Mouse (Mus musculus) right cerebral cortex, postnatal 10 days (tissue): ENCODE measurements at regions not wholly inside any gene's neighbourhood (a gene's known extent, or its start where the extent isn't known, plus 50 kb on each side); places are given as distances from the start of the nearest gene placed in this dataset.

Source experiments
- DNase-seq, 2 experiments: peaks; one replicate each; pipeline ENCODE4 v3.0.0; 2021; ENCODE audit warnings: low spot score in 2 of 2

DNA sequence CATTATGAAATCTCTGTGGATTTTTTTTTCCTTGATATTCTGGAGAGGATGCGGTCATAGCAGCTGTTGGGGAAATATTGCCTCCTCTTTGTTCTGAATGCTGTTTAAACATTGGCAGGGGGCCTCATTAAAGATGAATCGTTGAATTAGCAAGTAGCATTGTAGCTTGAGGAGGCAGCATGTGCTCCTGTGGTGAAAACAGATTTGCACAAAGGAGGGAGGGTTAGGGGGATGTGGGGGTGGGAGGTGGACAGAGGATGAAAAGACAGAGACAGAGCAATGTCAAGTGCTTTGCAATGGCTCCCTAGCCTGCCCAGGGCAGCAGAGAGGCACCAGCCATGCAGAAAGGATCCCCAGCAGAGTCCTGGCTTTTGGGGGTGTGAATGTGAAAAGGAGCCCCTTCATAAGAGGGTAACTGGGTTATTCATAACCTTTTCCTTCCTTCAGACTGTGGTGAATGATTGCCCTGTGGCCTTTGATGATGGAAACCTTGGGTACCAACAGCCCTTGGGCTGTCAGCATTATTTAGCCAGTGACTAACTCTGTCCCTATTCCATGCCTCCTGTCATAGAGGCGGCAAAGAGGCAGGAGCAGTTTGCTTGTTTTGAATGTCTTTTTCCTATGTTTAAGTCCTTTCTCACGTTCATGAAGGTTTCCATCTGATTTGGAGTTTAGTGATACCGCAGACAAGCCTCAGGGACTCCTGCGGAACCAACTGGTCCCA, 1541.6 kb upstream of the Gulo start:
- no peak for DNase-seq

DNA sequence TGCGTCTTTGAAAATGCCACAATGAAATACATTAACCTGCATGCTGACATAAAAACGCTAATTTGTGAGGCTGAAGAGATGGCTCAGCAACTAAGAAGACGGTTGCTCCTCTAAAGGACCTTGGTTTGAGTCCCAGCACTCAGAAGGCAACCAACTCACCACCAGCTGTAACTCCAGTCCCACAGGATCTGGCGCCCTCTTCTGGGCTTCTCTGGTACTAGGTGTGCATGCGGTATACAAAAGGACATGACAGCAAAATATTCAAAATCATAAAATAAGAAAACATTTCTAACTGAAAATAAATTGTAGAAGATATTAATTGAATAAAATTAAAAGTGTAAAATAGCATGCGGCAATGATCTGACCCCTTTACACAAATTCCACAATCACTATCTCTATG, 1539.7 kb upstream of the Gulo start:
- no peak for DNase-seq

DNA sequence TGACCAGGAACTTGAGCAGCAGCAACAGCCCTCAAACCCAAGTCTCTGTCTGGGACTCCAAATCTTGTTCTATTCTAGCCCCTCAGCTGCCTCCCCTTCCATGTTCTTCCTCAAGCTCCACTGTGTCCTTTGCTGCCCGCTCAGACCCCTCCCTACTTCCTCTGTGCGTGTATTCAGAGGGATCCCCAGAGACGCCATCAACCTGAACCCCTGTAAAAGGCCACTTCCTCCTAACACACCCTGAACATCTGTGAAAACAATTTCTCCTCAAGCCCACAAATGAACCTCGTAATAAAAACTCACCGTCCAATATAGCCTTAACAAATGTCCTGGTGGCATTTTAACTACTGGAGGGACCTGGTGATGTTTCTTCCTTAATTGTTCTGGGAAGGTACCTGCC, 1536.0 kb upstream of the Gulo start:
- no peak for DNase-seq

DNA sequence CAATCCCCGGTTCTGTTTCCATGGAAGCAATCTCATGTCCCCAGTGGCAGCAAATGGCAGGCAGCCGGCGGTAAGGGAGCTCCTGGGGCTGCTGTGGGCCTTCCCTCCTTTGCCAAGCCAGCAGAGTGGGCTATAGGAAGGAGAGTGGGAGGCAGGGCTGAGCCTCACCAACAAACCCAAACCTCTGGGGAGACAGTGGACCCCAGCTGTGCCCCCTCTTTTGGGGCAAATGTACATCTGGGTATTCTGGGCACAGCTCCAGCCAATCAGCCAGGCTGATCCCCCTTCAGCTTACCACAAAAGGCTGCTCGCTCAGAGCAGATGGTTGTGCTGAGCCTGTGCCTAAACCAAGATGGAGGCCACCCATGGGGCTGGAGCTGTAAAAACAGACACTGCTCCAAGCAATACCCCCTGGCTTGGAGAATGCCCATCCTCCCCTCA, 1532.3 kb upstream of the Gulo start:
- DNase-seq = peak; percentile 48 to 64

DNA sequence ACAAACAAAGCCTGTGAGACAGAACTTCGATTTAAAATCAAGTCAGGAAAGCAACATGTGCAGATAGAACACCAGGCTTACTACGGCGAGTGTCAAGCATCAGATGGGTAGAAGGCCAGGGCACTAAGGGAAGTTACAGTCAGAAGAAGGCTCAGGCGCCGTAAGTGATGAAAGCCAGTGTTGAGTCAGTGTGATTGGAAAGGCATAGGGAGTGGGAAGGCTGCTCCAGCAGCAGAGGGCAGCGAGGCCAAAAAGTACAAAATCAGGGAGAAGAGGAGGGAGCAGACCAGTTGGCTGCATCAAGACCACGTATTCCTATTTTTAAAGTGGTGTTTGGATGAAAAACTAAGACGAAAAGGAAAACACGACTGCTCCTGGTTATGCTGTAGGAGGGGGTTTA, 1529.7 kb upstream of the Gulo start:
- DNase-seq = no peak

DNA sequence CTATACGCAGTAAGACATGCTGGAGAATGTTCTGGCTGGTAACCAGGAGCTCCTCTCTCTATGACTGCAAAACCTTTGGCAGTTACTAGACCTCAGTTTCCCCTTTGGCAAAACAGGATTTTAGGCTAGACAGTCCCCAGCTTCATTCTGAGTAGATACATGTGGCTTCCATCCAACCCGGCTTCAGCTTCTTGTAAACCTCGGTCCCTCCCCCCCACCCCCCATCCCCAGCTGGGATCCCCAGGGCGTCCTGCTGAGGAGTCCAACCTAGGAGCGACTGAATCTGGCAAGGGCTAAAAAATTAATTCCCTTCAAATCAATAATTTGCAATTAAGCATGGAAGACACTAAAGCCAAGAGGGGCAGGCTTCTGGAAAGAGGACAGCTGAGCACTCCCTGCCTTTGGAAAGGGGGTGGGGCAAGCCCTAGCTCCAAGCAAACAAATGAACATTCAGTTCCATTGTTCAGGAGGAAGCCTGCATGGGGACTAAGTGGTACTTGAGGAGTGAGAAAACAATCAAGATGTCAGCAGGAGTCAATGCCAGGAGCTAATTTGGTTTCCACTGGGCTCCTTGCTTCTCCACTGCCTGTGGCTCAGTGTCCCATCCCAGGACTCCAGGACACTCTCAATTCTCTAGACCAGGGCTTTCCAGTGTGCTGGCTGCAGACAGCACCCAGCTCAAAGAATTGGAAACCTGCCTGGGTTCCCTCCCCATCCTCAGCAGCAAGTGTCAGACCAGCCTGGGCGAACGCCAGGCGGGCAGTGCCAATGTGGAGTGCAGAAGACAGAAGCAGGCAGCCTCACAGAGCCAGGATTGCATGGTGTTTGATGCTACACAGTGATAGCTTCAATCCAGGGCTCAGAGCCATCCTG, 1528.0 kb upstream of the Gulo start:
- peak; percentile 83 to 86 for DNase-seq

DNA sequence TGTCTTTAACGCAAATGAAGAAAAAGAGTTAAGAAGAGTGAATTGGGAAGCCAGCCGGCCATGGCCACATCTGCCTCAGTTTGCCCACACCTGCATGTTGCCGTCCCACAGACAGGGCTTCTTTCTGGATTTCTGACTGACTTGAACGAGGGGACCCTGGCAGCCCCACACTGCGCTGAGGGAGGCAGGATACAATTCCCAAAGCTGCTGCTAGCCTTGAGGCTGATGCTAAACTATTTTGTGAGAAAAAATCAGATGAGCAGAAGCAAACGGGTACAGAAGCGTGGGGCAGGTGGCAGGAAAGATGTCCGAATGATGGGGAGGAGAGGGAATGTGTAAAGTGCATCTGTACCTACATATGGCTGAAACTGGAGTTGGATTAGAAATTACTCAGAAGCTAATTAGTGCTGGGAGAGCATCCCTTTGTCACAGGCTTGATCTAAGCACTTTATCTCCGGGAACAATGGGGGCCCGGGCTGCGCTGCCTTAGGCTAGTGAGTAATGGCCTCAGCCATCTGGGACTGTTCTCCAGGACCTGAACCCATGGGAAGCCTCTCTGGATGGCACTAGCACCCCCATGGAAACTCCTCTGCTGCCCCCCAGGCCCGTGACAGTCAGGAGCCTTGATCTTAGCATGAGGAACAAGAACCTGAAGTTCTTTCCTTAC, 1497.9 kb upstream of the Gulo start:
- DNase-seq = no peak

DNA sequence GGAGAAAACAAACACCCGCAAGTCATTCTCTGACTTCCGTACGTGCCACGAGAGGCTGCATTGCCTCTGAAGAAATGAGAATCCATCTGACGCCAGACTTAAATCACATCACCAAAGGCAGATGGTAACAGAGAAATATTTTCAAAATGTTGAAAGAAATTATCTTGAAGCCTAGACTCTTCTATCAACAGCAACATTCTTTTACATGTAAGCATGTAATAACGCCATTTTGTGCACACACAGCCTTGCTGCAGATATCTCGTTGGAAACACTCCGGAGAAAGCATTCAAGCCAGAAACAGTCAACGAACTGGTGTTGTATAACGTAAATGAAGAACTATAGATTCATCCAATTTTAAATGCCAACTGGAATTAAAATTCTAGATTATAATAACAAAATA, 1483.1 kb upstream of the Gulo start:
- no peak for DNase-seq

DNA sequence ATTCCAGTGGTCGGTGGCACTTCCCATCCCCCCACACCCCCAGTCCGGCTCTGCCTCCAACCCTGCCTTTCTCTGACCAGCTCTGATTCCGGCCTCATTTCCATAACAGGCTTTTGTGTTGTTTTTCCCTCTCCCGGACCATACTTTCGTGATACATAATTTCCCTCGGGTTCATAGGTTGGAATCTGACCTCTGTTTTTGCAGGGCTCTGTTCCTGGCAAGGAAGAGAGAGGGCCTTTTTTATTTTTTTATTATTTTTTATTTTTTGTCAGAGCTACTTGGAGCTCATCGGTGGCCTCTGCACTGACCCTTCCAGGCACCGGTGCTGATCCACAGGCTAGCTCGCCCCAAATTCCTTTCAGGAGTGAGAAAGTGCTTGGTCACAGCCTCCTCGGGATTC, 1477.7 kb upstream of the Gulo start:
- no peak for DNase-seq

DNA sequence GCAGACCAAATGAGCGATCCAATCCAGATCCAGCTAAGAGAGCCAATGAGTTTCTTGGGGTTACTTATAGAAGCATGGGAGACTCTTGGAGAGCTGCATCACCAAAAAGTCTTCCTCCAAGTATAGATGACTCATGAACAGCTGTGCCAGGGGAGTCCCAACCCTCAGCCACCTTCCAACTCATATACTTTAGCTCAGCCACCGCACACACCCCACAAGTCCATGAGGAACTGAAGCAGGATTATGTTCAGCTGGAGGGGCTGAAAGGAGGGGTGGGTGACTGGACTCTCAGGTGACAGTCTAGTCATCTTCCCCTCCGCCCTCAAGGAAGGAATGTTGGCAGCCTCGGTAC, 1476.4 kb upstream of the Gulo start:
- DNase-seq = no peak

DNA sequence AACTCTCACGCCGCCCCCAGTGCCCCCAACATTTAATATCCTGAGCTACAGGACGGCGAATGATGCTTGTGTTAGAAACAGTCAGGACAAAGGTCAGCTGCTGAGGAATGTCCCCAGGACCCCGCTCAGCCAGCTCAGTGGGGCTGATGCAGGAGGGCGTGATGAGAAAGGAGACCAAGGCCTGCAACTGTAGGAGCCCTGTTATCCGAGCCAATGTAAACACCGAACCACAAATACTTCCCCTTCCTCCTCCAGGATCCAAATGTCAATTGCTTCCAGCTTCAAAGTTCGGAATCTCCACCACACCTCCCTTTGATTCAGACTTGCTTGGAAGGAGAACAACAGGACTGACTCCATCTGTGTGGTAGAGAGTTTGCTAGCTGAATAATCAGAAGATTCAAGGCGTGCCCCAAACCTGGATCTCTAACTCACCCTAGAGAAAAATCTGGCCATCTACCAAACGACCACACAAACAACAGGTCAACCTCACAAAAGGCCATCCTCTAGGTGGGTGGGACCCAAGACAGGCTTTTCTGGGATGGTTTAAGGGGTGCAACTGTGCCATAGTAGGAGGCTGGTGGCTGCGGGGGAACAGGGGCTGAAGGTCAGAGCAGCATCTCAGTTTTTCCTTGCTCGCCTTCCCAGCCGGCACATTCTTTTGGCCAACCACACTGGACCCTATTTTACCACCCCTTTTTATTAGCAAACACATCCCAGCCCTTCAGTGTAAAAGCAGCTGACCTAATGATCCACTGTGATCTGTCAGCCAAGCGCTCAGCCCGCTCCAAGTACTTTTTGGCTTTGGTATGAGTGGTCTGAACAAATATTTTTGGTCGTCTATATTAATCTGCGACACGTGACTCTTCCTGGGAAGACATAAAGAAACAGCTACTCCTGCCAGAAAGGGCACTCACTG, 1475.8 kb upstream of the Gulo start:
- no peak for DNase-seq
